Mouse (Mus musculus) intestine, embryonic 16.5 days (tissue): ENCODE measurements around the gene Sfmbt1. TPM values are rescaled to one million over a fixed set of nuclear protein-coding genes. Genes with fewer than 3 reads are reported as not detected.

ENCODE experiments used
- ATAC-seq: fragments of 200-750 bp; cut with Nextera tagmentation; 2 replicates; pipeline ENCODE4 v1.8.0; 2017; ENCODE audit warnings: moderate TSS enrichment, moderate library complexity
- H3K27ac ChIP-seq: fragments of 300-500 bp; sonication (generic); 2 replicates; pipeline ENCODE4 v1.5.1; 2014; ENCODE audit warnings: mild to moderate bottlenecking, low read length
- H3K27me3 ChIP-seq: fragments of 300-500 bp; sonication (generic); replicated peaks from 2 replicates; pipeline ENCODE4 v1.6.1; 2014; ENCODE audit warnings: low read length, control low read depth, mixed read lengths; ENCODE audit not compliant: control insufficient read depth, insufficient read depth
- H3K36me3 ChIP-seq: fragments of 300-500 bp; sonication (generic); 2 replicates; pipeline ENCODE4 v1.6.1; 2014; ENCODE audit warnings: low read length, control low read depth; ENCODE audit not compliant: control insufficient read depth, insufficient read depth
- H3K4me1 ChIP-seq: fragments of 300-500 bp; sonication (generic); 2 replicates; pipeline ENCODE4 v1.6.1; 2014; ENCODE audit warnings: low read length, control low read depth, mixed read lengths; ENCODE audit not compliant: control insufficient read depth, insufficient read depth
- H3K4me2 ChIP-seq: fragments of 300-500 bp; sonication (generic); 2 replicates; pipeline ENCODE4 v1.6.1; 2014; ENCODE audit warnings: low read depth, low read length, control low read depth
- H3K4me3 ChIP-seq: fragments of 300-500 bp; sonication (generic); 2 replicates; pipeline ENCODE4 v1.5.1; 2014; ENCODE audit warnings: mild to moderate bottlenecking, low read length
- H3K9ac ChIP-seq: fragments of 300-500 bp; sonication (generic); 2 replicates; pipeline ENCODE4 v1.6.1; 2014; ENCODE audit warnings: low read depth, low read length
- H3K9me3 ChIP-seq: fragments of 300-500 bp; sonication (generic); 2 replicates; pipeline ENCODE4 v1.6.1; 2016; ENCODE audit warnings: low read length, control low read depth; ENCODE audit not compliant: control insufficient read depth
- WGBS: fragments of 180-500 bp; shearing (Covaris S2); extraction: QIAGEN DNeasy Blood & Tissue Kit; methylation state at CpG from one replicate; pipeline ENCODE4 v1.1.7; 2014; 5-methylcytosine and 5-hydroxymethylcytosine counted together
- polyA plus RNA-seq: library from polyadenylated mRNA; unstranded; fragments of >200 nt; fragmentation: Nextera tagmentation; extraction: Ambion mirVana; gene quantifications from 2 replicates; pipeline ENCODE4 v1.2.1, GENCODE M21; 2015

Gene Sfmbt1
- polyA plus RNA-seq, 1 experiment from 2014 or later: 11.1 TPM

DNA sequence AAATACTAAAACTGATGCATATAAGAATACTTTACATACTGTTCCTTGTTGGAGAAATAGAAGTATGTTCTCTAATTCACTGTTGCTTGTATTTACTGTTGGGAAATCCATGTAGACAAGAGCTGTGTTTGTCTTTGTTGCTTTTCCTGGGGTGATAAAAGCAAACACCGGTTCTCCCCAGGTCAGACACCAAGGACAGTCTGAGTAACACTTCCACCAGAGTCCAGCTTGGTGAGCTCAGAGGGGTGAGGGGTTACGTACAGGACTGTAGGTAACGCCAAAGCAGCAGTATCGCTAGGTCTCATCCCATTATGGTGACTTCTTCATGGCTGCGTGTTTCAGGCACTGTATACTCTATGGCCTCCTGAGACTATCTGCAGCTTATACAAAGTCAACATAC, 20.0 kb downstream of the Sfmbt1 start:
- Histone ChIP-seq H3K27ac (no peak overlapping the region), H3K4me2 (no peak overlapping the region), H3K36me3 (no peaks in the 10 kb centered on the region), H3K9ac (no peak overlapping the region), H3K4me3 (no peak overlapping the region), H3K4me1 (no peaks in the 10 kb centered on the region), H3K9me3 (no peaks in the 10 kb centered on the region), H3K27me3 (no peaks in the 10 kb centered on the region)
- no peak for ATAC-seq
- 92% methylated on average over 5 of the region's 5 CpGs for WGBS

DNA sequence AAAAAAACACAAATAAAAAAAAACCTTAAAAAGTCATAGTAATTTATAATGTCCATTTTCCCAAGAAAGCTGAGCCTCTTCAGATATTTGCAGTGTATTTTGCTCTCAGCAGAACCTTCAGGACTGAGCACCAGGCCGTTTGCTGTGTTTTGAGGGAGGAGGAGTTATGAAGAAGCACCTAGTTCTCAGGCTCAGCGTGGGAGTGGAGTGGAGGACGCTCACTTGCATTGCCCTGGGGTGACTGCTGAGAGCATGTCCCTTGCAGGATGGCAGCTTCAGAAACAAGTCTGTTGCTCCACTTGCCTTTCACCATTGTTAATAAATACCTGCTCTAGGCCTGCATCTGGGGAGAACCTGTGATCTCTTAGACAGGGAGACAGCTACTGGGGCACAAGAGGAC, 21.2 kb downstream of the Sfmbt1 start:
- Histone ChIP-seq H3K4me3 (no peak overlapping the region), H3K9me3 (no peaks in the 10 kb centered on the region), H3K4me2 (no peak overlapping the region), H3K9ac (no peak overlapping the region), H3K27me3 (no peaks in the 10 kb centered on the region), H3K27ac (no peak overlapping the region), H3K4me1 (no peaks in the 10 kb centered on the region), H3K36me3 (no peaks in the 10 kb centered on the region)
- no peak for ATAC-seq
- WGBS: 73% methylated on average over 3 of the region's 3 CpGs

DNA sequence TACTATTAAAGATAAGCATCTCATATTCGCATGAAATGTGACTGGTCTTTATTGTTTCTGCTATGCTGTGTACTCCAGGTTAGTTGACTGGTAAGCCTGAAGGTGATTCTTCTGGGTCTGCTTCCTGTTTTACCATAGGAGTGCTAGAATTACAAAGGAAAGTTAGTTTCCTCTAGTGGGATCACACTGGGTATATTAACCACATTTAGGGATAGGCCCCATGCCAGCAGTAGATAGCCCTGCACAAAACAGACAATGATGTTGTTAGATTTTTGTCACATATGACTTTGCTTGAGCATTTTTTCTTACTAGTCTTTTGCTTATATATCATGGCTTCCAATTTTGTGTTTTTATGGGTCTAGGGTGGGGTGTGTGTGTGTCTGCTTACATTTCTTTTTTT, 21.8 kb downstream of the Sfmbt1 start:
- Histone ChIP-seq H3K27me3 (no peaks in the 10 kb centered on the region), H3K4me2 (no peak overlapping the region), H3K9ac (no peak overlapping the region), H3K4me1 (no peaks in the 10 kb centered on the region), H3K4me3 (no peak overlapping the region), H3K36me3 (no peaks in the 10 kb centered on the region), H3K27ac (no peak overlapping the region), H3K9me3 (no peaks in the 10 kb centered on the region)
- WGBS: 76% methylated on average over 1 of the region's 1 CpGs
- ATAC-seq: no peak

DNA sequence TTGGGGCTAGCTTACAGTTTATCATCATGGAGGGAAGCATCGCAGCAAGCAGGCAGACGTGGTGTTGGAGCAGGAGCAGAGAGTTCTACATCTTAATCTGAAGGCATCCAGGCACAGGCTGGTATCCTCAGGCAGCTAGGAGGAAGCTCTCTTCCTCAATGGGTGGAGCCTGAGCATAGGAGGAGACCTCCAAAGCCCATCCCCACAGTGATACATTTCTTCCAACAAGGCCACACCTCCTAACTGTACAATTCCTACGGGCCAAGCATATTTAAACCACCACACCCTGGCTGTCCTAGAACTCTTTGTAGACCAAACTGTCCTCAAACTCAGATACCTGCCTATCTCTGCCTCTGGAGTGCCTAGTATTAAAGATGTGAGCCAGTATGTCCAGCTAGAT, 29.2 kb downstream of the Sfmbt1 start:
- WGBS: 67% methylated on average over 3 of the region's 3 CpGs
- no peak for ATAC-seq
- H3K4me2 ChIP-seq: no peak overlapping the region

DNA sequence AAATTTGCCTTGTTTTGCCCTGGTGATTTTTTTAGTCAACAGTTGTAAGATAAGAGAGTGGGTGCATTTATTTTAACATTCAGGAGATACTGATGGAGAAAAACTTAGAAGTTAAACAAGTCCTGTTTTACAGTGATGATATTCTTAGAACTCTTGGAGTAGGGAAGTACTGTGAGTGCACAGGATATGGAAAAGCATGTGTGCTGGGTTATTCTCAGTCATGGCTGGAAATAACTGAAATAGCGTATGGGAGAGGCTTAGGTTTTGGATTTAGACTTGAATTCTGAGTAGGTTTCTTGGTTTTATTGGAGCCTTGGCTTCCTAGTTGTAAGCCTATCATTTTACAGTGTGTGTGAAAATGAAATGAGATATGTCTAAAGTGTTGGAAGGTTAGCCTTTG, 31.5 kb downstream of the Sfmbt1 start:
- Histone ChIP-seq H3K4me1 (no peaks in the 10 kb centered on the region), H3K4me3 (no peak overlapping the region), H3K9ac (no peak overlapping the region), H3K27ac (no peak overlapping the region), H3K9me3 (no peaks in the 10 kb centered on the region), H3K27me3 (no peaks in the 10 kb centered on the region), H3K4me2 (no peak overlapping the region), H3K36me3 (no peaks in the 10 kb centered on the region)
- 96% methylated on average over 1 of the region's 1 CpGs for WGBS
- no peak for ATAC-seq

More for the DNA sequence above, 29.2 kb downstream of the Sfmbt1 start:
- Histone ChIP-seq H3K4me1 (no peaks in the 10 kb centered on the region), H3K27ac (no peak overlapping the region), H3K9ac (no peak overlapping the region), H3K27me3 (no peaks in the 10 kb centered on the region), H3K4me3 (no peak overlapping the region), H3K9me3 (no peaks in the 10 kb centered on the region), H3K36me3 (no peaks in the 10 kb centered on the region)

DNA sequence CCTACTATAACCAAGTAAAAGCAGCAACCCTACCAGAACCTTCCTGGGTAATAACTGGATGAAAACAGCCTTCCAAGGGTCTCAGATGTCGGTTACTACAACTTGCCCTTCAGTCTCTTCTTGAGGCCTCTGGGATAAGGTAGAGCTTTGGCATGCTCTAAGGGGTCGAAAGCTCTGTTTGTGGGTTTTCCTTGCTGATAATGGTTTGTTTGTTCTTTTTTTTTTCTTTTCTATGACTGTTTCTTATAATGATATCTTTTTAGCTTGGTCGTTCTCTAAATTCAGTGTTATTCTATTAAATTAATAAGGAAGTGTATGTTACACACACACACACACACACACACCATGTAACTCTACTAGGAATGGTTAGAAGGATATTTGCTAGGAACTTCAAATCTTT, 42.6 kb downstream of the Sfmbt1 start:
- Histone ChIP-seq H3K36me3 (no peaks in the 10 kb centered on the region), H3K27me3 (no peaks in the 10 kb centered on the region), H3K9ac (no peak overlapping the region), H3K9me3 (no peaks in the 10 kb centered on the region), H3K4me3 (no peak overlapping the region), H3K4me1 (no peaks in the 10 kb centered on the region), H3K4me2 (no peak overlapping the region), H3K27ac (no peak overlapping the region)
- no peak for ATAC-seq
- WGBS: 84% methylated on average over 3 of the region's 3 CpGs

DNA sequence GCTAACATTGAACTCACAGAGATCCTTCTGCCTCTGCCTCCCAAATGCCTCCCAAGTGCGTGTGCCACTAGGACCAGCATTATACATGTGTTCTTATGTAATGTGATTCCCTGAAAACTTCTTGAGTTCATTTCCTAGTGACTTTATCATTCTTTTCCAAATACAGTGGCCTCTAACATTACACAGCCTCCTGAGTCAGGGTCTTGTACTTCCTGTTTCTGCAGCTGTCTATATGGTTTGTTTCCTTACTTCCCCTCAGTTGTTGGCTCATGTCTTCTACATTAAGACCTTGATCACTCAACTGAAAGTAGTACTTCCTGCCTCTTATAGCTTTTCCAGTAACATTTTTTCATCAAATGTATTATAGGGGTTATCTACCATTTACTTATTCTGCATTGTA, 46.6 kb downstream of the Sfmbt1 start:
- 98% methylated on average over 1 of the region's 1 CpGs for WGBS
- Histone ChIP-seq H3K9ac (no peak overlapping the region), H3K27ac (no peak overlapping the region), H3K9me3 (no peaks in the 10 kb centered on the region), H3K27me3 (no peaks in the 10 kb centered on the region), H3K4me3 (no peak overlapping the region), H3K4me1 (no peaks in the 10 kb centered on the region), H3K36me3 (no peaks in the 10 kb centered on the region), H3K4me2 (no peak overlapping the region)
- ATAC-seq: no peak

DNA sequence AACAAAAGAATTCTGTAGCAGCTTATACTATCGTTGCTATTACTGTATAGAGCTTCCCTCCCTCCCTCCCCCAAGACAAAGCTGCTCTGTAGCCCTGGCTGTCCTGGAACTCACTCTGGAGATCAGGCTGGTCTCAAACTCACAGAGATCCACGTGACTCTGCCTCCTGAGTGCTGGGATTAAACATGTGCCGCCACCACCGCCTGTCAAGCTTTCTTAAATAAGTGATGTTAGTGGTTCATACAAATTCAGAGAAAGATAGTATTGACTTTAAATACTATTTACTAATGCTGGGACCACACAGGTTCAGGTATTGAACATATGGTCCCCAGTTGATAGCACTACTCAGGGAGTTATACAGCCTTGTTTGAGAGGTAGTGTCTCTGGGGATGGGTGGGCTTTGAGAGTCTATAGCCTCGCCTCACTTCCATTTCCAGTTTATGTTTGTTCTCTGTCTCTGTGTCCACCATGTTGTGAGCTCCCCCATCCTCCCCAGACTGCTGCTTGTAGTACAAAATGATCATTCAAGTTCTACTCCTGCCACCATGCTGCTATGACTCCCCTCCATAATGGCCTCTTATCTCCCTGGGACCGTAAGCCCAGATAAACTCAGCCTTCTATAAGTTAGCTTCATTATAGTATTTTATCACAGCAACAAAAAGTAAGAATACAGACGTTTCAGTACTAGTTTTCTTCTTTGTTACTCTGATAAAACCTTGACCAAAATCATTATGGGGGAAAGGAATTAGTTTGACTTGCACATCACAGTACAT, 47.7 kb downstream of the Sfmbt1 start:
- ATAC-seq: no peak
- no peak overlapping the region for H3K9ac ChIP-seq
- H3K9me3 ChIP-seq: no peaks in the 10 kb centered on the region
- H3K4me1 ChIP-seq: no peaks in the 10 kb centered on the region
- no peaks in the 10 kb centered on the region for H3K36me3 ChIP-seq
- no peak overlapping the region for H3K4me2 ChIP-seq
- no peak overlapping the region for H3K27ac ChIP-seq
- no peaks in the 10 kb centered on the region for H3K27me3 ChIP-seq
- no peak overlapping the region for H3K4me3 ChIP-seq
- 86% methylated on average over 7 of the region's 7 CpGs for WGBS

DNA sequence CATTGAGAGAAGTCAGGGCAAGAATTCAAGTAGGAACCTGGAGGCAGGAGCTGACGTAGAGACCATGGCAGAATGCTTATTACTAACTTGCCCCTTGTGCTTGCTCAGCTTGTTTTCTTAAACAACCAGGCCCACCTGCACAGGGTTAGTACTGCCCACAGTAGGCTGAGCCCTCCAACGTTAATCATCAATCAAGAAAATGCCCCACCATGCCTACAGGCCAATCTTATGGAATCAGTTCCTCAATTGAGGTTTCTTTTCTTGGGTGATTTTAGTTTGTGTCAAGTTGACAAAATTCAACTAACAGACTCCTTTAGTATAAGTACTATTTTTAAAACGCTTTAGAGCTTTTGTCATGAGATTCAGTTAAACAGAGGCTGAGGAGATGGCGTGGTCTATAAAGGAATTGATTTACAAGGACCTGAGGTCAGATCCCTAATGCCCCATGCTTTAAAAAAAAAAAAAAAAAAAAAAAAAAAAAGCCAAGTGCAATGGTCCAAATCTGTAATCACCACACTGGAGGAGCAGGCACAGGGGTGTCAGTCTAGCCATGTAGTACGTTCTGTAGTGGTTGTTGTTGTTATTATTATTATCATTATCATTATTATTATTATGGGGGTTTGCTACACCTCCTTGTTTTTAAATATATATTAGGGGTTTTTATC, 48.4 kb downstream of the Sfmbt1 start:
- no peak overlapping the region for H3K27ac ChIP-seq

More for the DNA sequence above, 48.4 kb downstream of the Sfmbt1 start:
- Histone ChIP-seq H3K9ac (no peak overlapping the region), H3K4me3 (no peak overlapping the region), H3K27me3 (no peaks in the 10 kb centered on the region), H3K36me3 (no peaks in the 10 kb centered on the region), H3K9me3 (no peaks in the 10 kb centered on the region), H3K4me2 (no peak overlapping the region), H3K4me1 (no peaks in the 10 kb centered on the region)
- 71% methylated on average over 5 of the region's 5 CpGs for WGBS
- no peak for ATAC-seq
